Mouse (Mus musculus): ENCODE measurements around the gene Zfp947. TPM values are rescaled to one million over a fixed set of nuclear protein-coding genes. Genes with fewer than 3 reads are reported as not detected.
A peak's percentile ranks its signal among the peaks of the same experiment; 100 is the strongest.
"Not testable (repeated sequence)": the region's sequence is repeated elsewhere in the genome, so short reads cannot be mapped to it uniquely, and the experiment has no call there.

Zfp947 gene
- polyA plus RNA-seq (2015; fragmentation: Nextera tagmentation; extraction: Ambion mirVana) = 1.1 and 1.7 TPM in 2 replicates

GRCm38 (mm10) chr17:22165722-22166294 lies at the start of gene Zfp947:
Zfp947 (minus strand) TSS chr17:22166190.
- Histone ChIP-seq H3K9ac (peak within 1 kb of the TSS; percentile 73), H3K27ac (peak within 1 kb of the TSS; percentile 60; the same call in 1 of the 2 replicates), H3K4me3 (peak within 1 kb of the TSS; percentile 59), H3K4me2 (peak within 1 kb of the TSS; percentile 64)
- H3K27me3 ChIP-seq; H3K36me3 ChIP-seq; H3K9me3 ChIP-seq; H3K4me1 ChIP-seq (replicated peaks): not testable (repeated sequence)
- ATAC-seq (ENCODE audit: low FRiP score) = peak; percentile 90
- WGBS = 0% methylated on average over 16 of the region's 16 CpGs

- peak; percentile 74 for ATAC-seq (ENCODE audit: low FRiP score)
- peak overlapping the region; percentile 64 for H3K4me2 ChIP-seq
- WGBS = 15% methylated on average over 3 of the region's 3 CpGs
- H3K4me3 ChIP-seq = peak overlapping the region; percentile 59
- H3K4me1 ChIP-seq (replicated peaks); H3K27me3 ChIP-seq; H3K9me3 ChIP-seq; H3K36me3 ChIP-seq: not testable (repeated sequence)
- 0 out of 2 replicates have a peak overlapping the region, but pooled peaks have one; percentile 60 for H3K27ac ChIP-seq
- peak overlapping the region; percentile 73 for H3K9ac ChIP-seq
Observed at GRCm38 (mm10) chr17:22165304-22165703, 686 bp downstream of the Zfp947 start.

- H3K9ac ChIP-seq; H3K4me1 ChIP-seq (replicated peaks); H3K4me3 ChIP-seq; H3K4me2 ChIP-seq; H3K27ac ChIP-seq; H3K9me3 ChIP-seq; H3K27me3 ChIP-seq; ATAC-seq (ENCODE audit: low FRiP score); H3K36me3 ChIP-seq: not testable (repeated sequence)
- WGBS = 68% methylated on average over 3 of the region's 4 CpGs
Observed at GRCm38 (mm10) chr17:22153951-22154350, 12.0 kb downstream of the Zfp947 start.

GRCm38 (mm10) chr17:22118770-22119169 lies 47.2 kb downstream of the Zfp947 start:
- Histone ChIP-seq H3K4me2 (no peak overlapping the region), H3K27me3 (no peaks in the 10 kb centered on the region), H3K4me1 (replicated peaks) (no peaks in the 10 kb centered on the region), H3K4me3 (no peak overlapping the region), H3K9me3 (no peaks in the 10 kb centered on the region), H3K27ac (no peak overlapping the region), H3K36me3 (no peaks in the 10 kb centered on the region), H3K9ac (no peak overlapping the region)
- no peak for ATAC-seq (ENCODE audit: low FRiP score)

Other genes with a start within 250 kb of the Zfp947 start
- 19.8 and 20.8 TPM in 2 replicates for gene Zfp942, start 203.7 kb downstream of the Zfp947 start, polyA plus RNA-seq (2015; fragmentation: Nextera tagmentation; extraction: Ambion mirVana)
- 18.5 and 19.1 TPM in 2 replicates for gene Zfp943, start 203.6 kb downstream of the Zfp947 start, polyA plus RNA-seq (2015; fragmentation: Nextera tagmentation; extraction: Ambion mirVana)
- 4.1 and 4.3 TPM in 2 replicates for gene Zfp994, start 59.4 kb upstream of the Zfp947 start, polyA plus RNA-seq (2015; fragmentation: Nextera tagmentation; extraction: Ambion mirVana)
- gene CT030661.1, start 148.6 kb upstream of the Zfp947 start, polyA plus RNA-seq (2015; fragmentation: Nextera tagmentation; extraction: Ambion mirVana) = 13.5 and 13.6 TPM in 2 replicates
- gene Zfp944, start 195.2 kb upstream of the Zfp947 start, polyA plus RNA-seq (2015; fragmentation: Nextera tagmentation; extraction: Ambion mirVana) = 12.6 and 14.6 TPM in 2 replicates
- 10.0 and 10.7 TPM in 2 replicates for gene Zfp758, start 195.3 kb upstream of the Zfp947 start, polyA plus RNA-seq (2015; fragmentation: Nextera tagmentation; extraction: Ambion mirVana)

All from hindbrain, embryonic 13.5 days (tissue).